Mouse (Mus musculus) kidney, postnatal 36 days (tissue): Measurements from ENCODE around the gene Pif1.
A peak's percentile ranks its signal among the peaks of the same experiment; 100 is the strongest.

Source experiments
- DNase-seq, 2 experiments: peaks; one replicate each; pipeline ENCODE4 v3.0.0; 2021 to 2022; ENCODE audit warnings: mixed read lengths in 2 of 2

Pif1 gene

DNA sequence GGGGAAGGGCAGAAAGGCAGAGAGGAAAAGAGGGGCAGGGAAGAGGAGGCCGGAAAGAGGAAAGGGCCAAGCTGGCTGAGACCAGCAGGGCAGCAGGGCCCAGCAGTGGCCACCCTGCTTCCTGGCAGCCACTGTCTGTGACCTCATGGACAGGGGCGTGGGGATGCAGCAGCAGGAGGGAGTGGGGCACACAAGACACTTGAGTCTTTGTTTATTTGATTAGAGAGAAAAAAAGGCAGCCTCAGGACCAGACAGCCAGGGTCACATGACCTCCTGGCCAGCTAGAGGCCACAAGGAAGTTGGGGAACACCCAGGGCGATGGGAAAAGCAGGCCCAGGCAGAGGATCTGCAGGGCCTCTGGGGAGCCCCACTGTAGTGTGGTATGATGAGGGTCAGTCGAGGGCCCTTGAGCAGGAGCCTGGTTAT lies 24.9 kb upstream of the Pif1 start:
- DNase-seq = peak; percentile 49 to 54

DNA sequence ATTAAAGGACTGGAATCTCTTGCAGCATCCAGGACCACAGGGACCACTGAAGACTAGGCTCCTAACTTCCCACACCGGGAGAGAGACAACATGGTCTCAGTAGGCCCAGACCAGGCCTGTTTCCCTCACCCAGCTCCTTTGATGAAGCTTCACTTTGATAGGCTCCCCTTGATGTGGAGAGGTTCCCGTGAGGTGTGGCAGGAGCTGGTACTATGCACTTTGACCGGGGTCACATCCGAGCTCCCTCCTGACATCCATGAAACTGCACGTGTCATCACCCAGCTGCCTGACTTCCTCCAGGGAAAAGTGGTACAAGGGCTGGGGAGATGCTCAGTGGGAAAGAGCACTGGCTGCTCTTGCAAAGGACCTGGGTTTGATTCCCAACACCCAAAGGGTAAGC lies 23.9 kb upstream of the Pif1 start:
- DNase-seq = no peak

DNA sequence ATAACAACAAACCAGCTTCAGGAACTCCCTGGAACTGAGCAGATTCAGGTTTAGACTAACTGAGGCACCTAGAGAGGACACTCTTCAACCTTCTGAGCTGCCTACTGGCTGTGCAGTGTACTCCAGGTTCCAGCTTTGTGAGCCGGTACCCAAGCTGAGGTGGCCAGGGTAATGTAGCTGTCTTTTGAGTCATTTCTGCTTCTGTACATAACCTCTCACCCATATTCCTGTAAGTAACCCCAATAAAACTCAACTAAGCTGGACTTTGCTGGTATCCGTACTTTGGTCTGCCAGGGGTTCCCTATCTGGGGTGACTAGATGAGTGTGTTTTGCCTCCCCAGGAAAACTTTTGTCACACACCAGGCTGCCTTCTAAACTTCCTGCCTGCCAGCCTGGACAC lies 22.3 kb upstream of the Pif1 start:
- DNase-seq = no peak

DNA sequence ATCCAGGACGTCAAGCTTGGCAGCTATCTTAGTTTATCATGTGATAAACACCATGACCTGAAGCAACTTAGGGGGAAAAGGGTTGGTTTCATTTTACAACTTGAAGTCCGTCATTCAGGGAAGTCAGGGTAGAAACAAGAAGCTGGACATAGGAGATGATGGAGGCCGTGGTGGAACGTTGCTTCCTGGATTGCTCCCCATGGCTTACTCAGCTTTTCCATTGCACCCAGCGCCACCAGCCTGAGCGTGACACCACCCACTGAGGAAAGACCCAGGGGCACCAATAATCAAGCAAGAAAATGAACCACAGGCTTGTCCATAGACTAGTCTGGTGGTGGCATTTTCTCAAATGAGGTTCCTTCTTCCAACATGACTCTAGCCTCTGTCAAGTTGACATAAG lies 18.2 kb upstream of the Pif1 start:
- no peak for DNase-seq

DNA sequence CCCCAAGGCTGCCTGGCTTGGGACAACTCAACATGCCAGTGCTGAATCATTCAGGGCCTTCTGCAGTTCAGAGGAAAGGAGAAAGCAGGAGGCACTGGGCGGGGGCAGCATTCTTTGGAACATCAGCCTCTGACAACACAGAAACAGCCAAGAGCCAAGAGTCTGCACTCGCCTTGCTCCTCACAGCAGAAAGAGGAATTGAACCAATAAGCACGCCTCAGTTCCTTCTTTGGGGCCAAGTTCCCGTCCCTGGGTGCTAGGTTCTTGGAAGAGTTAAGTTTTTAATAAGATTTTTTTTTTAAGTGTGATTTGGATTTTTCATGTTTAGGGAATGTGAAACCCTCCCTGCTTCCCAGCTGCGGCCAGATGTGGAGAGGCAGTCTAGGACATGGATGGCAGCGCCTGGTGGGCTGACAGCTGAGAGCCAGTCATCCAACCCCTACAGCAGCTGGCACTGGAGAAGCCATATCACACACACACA lies 17.4 kb upstream of the Pif1 start:
- no peak for DNase-seq

DNA sequence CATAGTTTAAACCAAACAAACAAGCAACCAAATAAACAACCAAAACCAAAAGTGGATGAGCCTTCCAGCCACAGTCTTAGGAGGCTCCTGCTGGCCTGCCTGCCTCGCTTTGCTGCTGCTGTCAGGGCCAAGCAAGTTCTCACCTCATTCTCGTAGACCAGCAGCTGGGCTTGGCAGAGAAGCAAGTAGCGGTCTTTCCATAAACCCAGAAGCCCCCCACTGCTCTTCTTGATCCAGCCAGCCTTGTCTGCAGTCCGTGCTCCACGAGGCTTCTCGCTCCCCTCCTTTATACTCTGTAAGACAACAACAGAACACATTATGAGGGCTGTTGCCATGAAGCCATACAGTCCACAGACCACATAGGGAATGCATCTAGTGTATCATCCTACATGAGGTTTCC lies 14.1 kb upstream of the Pif1 start:
- no peak for DNase-seq

DNA sequence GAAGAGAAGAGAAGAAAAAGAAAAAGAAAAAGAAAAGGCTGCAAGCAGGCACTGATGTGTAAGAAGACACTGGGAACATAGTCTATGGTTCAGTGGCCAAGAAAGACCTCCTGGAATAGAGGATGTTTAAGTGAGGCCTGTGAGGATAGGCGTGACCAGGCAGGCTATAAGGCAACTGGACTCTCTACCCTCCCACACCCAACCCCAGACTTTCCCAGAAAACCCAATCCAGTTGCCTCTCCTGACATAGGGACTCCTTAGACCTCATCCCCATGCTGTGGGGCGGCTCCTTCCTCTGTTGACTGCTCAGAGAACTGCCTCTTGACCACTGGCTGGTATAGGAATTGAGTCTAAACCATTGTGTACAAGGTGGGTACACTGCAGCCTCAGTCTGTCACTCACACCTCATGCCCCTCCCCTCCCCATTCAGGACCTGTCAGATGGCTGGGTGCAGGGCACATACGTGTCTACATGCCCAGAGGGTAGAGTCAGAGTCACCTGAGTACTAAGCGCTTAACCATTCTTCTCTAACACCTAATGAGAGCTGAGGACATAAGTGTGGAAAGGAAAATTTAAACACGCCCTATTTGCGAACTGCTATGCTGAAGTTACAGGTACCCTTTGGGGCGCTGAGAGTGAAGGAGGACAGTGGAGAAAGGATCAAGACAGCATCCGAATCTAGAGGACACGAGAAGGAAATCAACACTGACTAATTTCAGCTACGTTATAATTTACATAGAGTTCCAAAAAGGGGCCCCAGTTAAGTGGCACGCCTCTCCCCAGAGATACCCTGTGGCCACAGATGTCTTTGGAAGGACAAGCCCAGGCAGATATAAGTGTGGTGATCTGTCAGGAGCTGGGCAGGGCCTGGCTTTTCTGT lies 12.2 kb upstream of the Pif1 start:
- DNase-seq = no peak

DNA sequence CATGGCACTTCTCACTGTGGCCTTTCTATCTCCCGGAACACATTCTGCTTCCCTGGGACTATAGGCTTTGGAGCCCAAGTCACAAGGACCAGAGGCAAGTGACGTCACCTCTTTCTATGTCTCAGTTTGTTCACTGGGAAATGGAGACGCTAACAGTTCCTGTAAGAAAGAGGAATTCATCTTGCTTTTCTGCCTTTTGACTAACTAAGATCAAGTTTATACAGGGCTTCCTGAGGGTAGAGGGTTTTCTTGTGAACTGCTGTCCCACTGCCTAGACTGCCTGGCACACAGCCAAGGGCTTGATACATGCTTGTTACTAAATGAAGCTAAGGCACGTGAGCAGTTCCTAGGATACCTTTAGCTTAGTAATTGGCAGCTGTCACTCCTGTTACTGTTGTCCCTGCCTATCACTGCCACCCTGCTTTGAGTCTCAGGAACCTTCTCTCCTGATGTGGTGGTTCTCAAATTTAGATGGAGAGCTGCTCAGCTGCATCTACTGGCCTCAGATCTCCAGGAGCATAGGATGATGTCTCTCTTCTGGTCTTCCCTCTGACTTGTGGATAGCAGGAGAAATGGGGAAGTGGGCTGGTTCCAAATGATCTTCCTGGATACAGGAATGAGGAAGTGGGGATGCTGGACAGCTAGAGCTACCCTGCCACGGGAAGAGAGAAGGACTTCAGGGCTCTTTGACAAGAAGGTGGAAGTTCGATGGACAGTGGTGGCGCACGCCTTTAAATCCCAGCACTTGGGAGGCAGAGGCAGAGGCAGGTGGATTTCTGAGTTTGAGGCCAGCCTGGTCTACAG lies 11.4 kb upstream of the Pif1 start:
- DNase-seq = peak in 1 of 2 experiments; percentile 65

DNA sequence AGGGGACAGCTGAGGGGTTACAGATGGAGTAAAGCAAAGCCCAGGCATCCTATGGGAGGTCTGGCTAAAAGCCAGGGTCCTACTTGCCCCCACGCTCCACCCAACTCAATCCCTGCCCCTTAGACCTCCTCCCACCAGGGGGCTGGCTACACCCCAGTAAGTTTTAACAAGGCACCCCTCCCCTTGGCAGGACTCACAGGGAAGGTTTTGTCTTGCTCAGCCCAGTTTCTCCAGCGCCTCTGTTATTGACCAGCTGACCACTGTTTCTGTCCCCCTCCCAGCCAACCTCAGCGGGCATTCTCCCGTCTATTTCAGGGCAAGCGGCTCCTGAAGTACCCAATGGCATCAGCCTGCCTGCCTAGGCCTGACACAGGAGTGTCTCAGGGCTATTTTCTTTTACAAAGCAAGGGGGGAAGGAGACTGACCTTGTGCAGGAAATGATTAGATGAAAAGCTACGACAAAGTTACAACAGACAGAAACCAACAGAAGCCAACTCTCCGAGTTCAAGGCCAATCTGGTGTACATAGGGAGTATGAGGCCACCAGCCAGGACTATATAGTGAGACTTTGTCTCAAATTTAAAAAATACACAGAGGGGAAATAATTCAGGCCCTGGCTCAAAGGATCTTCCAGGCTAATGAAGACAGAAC lies 10.0 kb upstream of the Pif1 start:
- DNase-seq = no peak

DNA sequence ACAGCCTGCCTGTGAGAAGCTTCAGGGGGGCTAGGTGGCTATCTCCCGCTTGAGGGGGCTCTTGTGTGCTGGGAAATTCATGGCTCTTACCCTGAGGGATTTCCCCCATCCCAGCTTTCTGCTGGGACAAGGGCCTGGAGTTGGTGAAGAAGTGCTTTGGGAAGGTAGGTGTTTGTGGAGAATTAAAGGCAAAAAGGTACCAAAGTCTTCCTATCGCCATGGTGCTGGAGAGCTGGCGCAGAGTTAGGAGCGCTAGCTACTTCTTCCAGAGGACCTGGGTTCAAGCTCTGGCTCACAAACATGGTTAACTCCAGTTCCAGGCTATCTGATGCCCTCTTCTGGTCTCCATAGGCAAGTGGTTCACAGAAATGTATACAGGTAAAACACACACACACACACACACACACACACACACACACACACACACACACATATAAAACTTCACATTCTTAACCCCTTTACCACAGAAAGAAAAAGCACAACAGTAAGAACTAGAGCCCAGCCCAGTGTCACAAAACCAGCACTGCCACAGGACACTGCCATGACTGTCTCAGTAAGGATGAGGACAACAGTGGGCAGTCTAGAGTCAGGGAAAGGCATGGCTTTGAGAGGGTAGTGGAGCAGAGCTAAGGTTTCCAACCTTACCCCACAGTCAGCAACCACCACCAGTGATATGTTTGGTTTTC lies 9.3 kb upstream of the Pif1 start:
- DNase-seq = no peak

DNA sequence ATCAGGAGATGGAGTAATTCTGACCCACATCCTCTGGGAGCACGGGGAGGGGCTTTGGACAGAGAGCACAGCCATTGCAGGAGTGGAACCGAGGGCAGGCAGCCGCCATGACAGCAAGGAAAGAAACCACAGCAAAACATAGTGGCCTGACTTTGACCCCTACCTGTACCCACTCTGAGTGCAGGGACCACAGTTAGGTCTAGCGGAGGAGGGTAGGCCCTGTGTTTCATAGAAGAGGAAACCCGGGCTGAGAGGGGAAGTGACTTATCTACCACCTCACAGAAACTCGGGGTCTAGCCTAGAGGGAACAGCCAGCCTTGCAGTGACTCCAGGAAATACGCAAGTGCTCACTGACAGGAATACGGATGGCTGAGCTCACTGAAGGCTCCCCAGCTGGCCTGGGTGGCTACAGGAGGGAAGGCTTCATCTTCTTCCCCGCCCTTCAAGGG lies 8.1 kb upstream of the Pif1 start:
- DNase-seq = peak; percentile 54 to 63

DNA sequence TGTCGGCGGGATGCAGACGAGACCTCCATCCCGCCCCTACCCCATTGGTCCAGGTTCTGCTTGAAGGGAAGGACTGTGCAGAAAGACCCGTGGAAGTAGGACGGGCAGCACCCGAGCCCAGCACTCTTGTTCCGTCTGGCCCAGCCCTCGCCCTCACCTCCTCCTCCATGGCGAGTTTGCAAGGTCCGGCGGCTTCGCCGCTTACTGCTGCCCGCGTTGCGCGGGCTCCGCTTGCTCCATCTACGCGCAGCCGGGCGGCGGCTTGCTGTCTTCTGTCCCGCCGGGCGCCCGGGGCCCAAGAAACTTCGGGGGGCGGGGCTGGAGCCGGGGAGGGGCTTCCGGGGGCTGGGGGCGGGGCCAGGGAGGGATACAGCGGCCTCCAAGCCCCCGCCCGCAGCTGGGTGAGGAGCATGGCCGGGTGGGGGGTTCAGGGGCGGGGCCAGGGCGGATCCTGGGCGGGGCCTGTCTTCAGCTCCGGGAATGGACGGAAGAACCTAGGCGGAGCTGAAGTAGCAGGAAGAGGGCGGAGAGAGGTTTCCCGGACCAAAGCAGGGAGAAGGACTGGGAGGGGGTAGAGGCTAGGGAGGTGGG lies 7.1 kb upstream of the Pif1 start, which contains the start of gene Plekho2:
TSS of gene Plekho2 (minus strand) at position 260 of the 591 bp plus-strand sequence.
- peak; percentile 94 to 96 for DNase-seq

DNA sequence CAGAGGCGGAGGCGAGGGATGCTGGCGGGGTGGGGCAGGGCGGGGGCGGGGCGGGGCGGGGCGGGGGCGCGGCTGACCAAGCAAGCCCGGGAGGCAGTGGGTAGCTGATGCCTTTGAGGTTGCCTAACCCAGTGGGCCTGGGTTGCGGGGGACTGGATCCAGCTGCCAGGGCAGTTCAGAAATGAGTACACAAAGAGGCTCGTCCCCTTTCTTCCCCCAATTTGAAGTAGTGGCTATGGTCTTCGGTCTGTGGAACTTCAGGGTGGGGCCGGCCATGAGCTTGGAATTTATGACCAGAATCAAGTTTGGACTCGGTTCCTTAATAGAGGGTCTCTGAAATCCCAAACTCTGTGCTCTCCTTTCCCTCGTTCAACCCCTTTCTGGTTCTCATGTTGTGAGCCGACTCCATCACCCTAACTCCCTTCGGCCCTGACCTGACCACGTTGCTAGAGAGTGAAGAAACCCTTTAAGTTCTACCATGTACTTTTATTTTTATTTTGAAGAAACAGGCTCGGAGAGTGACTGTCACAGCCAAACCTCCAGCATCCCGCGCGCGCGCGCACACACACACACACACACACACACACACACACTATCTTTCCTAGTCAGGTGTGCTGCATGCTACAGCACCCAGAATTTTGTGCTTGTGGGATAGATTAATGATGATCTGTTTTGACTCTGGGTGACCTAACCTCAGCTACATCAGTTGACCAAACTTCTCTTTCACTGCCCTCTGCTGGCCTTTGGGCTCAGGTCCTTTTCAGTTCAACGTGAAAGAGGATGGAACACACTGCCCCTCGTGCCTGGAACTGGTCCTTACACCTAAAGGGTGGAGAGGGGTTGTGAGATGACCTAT lies 6.3 kb upstream of the Pif1 start:
- DNase-seq = peak; percentile 91 to 93

DNA sequence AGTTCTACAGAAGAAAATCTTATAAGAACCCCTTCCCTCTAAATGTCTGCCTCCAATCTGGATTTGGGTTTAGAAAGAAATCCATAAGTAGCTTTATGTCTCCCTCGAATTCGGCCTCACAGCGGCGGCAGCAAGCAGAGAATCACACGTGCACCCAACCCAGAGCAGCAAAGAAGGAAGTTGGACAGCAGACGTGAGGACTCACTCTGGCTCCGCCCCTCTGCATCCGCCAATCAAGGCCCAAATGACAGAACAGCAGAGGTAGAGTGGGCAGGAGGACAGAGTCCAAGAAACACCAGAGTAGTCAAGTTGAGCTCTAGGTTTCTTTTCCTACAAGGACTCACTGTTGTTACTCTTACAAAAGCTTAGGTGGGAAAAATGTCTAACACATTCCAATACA lies 3.9 kb upstream of the Pif1 start:
- DNase-seq = peak; percentile 80 to 83

DNA sequence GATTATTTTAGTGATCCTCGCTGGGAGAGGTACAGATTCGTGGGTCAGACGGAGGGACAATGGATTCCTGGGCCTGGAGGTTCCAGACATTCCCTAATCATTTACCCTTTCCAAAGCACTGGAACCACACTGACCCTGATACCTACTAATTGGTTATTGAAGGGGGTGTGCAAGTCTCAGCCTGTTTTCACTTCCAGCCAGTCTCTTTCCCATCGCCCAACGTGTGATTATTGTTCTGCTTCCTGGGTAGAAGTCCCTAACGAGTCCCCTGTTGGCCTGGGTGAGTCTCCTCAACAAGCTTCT lies 261 bp downstream of the Pif1 start:
- no peak for DNase-seq

DNA sequence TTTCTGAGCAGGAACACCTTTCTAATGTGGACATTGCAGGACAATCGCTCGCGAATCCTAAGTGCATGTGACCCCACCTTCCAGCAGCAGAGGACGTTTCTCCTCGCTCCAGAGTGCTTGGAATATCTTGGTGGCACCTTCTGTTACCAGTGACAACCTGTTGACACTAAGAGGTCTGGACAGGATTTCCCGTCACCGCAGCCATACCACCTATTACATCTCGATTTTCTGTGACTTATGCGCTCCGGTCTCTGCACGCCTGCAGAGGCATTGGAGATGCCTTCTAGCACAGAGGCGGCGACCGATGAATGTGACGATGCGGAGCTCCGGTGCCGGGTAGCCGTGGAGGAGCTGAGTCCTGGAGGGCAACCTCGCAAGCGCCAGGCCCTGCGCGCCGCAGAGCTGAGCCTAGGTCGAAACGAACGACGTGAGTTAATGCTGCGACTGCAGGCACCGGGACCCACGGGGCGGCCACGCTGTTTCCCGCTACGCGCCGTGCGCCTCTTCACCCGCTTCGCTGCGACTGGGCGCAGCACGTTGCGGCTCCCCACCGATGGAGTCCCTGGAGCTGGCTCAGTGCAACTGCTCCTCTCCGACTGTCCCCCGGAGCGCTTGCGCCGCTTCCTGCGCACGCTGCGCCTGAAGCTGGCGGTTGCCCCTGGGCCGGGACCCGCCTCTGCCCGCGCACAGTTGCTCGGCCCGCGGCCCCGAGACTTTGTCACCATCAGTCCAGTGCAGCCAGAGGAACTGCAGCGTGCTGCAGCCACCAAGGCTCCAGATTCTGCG lies 806 bp downstream of the Pif1 start:
- DNase-seq = peak in 1 of 2 experiments; percentile 45

DNA sequence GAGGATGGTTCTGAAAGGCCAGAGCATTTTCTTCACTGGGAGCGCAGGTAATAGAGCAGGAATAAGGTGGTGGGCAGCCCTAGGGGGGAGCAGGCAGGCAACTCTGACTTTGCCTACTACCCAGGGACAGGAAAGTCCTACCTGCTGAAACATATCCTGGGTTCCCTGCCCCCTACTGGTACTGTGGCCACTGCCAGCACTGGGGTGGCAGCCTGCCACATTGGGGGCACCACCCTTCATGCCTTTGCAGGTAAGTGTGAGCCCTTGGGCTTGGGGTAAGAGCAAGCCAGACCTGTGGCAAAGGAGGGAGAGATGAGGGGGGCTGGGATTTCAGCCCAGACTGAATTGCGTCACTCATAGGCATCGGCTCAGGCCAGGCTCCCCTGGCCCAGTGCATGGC lies 2.1 kb downstream of the Pif1 start:
- no peak for DNase-seq

DNA sequence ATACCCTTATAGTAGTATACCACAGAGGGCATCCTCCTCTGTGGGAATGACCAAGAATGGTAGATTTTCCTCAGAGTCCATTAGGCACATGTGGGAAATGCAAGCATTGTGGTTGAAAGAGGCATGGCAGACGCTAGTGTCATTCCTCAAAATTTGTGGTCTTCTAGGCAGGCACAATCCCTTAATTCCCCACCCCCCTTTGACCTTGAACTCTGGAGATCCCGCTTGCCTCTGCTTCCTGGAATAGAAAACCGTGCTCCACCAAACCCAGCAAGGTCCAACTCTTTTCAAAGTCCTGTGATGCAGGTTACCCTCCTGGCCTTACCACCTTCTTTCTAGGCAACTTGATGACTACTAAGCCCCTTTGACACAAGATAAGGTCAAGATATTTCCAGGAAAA lies 5.8 kb downstream of the Pif1 start:
- DNase-seq = no peak

DNA sequence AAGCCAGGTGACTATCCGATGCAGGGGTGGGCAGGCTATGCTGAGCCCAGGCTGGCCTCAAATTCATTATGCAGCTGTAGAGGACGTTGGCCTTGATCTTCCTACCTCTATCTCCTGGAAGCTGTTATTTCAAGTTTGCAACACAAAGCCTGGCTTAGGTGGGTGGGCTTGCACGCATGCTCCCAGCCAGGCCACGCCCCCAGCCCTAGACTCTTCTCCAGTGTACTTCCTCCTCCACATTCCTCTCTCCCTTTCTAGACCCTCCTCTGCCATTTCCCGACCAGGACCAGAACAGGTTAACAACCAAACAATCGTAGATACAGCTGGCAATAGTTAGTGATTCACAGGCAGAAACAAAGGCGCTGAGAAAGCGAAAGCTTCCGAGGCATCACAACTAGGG lies 6.6 kb downstream of the Pif1 start:
- no peak for DNase-seq

DNA sequence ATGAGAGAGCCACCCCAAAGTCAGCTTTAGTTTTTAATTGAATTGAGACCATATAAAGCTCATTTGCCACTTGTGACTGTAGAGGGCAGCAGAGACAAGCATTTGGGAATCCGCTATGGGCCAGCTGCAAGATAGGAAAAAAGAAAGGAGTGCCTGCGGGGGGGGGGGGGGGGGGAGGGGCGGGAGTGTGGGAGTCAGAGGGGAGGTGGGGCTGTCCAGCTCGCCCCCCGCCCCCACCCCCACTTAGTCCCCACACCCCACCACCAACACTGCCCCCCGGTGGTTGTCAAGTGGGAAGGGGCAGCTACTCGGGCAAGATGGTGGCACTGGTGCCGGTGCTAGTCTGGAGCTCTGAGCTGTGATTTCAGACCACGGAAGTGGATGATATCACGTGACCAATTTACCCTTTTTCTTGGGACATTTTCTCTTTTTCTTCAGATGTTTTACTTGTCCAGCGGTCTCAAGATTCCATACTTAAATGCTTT lies 11.8 kb downstream of the Pif1 start:
- peak; percentile 65 to 75 for DNase-seq
